Mouse (Mus musculus) lung, postnatal 0 days (tissue): ENCODE data around the gene Oxa1l. TPM values are rescaled to one million over a fixed set of nuclear protein-coding genes. Genes with fewer than 3 reads are reported as not detected.

Source experiments
- ATAC-seq: fragments of 200-750 bp; cut with Nextera tagmentation; 2 replicates; pipeline ENCODE4 v1.8.0; 2017; ENCODE audit warnings: moderate library complexity
- DNase-seq: peaks from one replicate; pipeline ENCODE4 v3.0.0-alpha.2; 2016; ENCODE audit warnings: low spot score
- H3K27ac ChIP-seq: fragments of 300-500 bp; sonication (generic); 2 replicates; pipeline ENCODE4 v1.5.1; 2014; ENCODE audit warnings: antibody characterized with exemption, mild to moderate bottlenecking, low read length, mixed read lengths
- H3K27me3 ChIP-seq: fragments of 300-500 bp; sonication (generic); replicated peaks from 2 replicates; pipeline ENCODE4 v1.6.1; 2014; ENCODE audit warnings: low read length, mixed read lengths; ENCODE audit not compliant: insufficient read depth
- H3K36me3 ChIP-seq: fragments of 300-500 bp; sonication (generic); 2 replicates; pipeline ENCODE4 v1.6.1; 2014; ENCODE audit warnings: low read length, mixed read lengths; ENCODE audit not compliant: insufficient read depth
- H3K4me1 ChIP-seq: fragments of 300-500 bp; sonication (generic); 2 replicates; pipeline ENCODE4 v1.6.1; 2014; ENCODE audit warnings: antibody characterized with exemption, low read depth, low read length, mixed read lengths; ENCODE audit not compliant: insufficient read depth
- H3K4me2 ChIP-seq: fragments of 300-500 bp; sonication (generic); replicated peaks from 2 replicates; pipeline ENCODE4 v1.6.1; 2014; ENCODE audit warnings: low read depth, mild to moderate bottlenecking, low read length, moderate library complexity, mixed read lengths
- H3K4me3 ChIP-seq: fragments of 300-500 bp; sonication (generic); 2 replicates; pipeline ENCODE4 v1.5.1; 2014; ENCODE audit warnings: low read depth, low read length
- H3K9ac ChIP-seq: fragments of 300-500 bp; sonication (generic); replicated peaks from 2 replicates; pipeline ENCODE4 v1.6.1; 2014; ENCODE audit warnings: low read depth, mild to moderate bottlenecking
- H3K9me3 ChIP-seq: fragments of 300-500 bp; sonication (generic); 2 replicates; pipeline ENCODE4 v1.6.1; 2016; ENCODE audit warnings: low read length, mixed read lengths
- CTCF ChIP-seq: IDR thresholded peaks from 2 replicates; pipeline ENCODE4 v1.5.1; 2016; ENCODE audit warnings: antibody characterized with exemption, mild to moderate bottlenecking
- EP300 ChIP-seq: IDR thresholded peaks from 2 replicates; pipeline ENCODE4 v1.6.1; 2016; ENCODE audit warnings: antibody characterized with exemption, mild to moderate bottlenecking, control low read depth
- WGBS: fragments of 180-500 bp; shearing (Covaris S2); extraction: QIAGEN DNeasy Blood & Tissue Kit; methylation state at CpG from one replicate; pipeline ENCODE4 v1.1.7; 2014; 5-methylcytosine and 5-hydroxymethylcytosine counted together
- polyA plus RNA-seq: library from polyadenylated mRNA; unstranded; fragments of >200 nt; fragmentation: Nextera tagmentation; extraction: Ambion mirVana; gene quantifications from 2 replicates; pipeline ENCODE4 v1.2.1, GENCODE M21; 2015

Gene Oxa1l
- polyA plus RNA-seq, 1 experiment from 2014 or later: 35.0 TPM

DNA sequence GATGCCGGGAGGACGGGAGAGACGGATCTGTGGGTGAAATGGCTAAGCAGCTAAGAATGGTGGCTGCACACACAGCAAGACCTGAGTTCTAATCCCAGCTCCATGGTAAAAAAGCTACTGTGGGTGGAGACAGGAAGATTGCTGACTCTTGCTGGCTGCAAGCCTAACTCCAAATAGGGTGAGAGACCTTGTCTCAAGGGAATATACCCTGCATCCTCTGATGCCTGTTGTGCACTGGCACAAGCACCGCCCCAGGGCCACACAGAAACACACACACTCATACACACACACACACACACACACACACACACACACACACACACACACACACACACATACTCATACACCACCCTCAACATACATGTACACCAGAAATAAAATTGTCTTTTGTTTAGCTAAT, 56.2 kb downstream of the Oxa1l start:
- TF ChIP-seq CTCF: no peak
- Histone ChIP-seq H3K27ac (peak overlapping the region; percentile 57), H3K36me3 (no peaks in the 10 kb centered on the region), H3K4me2 (peak overlapping the region; percentile 27; the same call in 1 of the 2 replicates), H3K9me3 (no peaks in the 10 kb centered on the region), H3K27me3 (no peaks in the 10 kb centered on the region), H3K4me1 (peaks cover 18% of the 10 kb centered on the region), H3K9ac (no peak overlapping the region), H3K4me3 (no peak overlapping the region)
- ATAC-seq (no peak), DNase-seq (no peak)
- 92% methylated on average over 4 of the region's 4 CpGs for WGBS

DNA sequence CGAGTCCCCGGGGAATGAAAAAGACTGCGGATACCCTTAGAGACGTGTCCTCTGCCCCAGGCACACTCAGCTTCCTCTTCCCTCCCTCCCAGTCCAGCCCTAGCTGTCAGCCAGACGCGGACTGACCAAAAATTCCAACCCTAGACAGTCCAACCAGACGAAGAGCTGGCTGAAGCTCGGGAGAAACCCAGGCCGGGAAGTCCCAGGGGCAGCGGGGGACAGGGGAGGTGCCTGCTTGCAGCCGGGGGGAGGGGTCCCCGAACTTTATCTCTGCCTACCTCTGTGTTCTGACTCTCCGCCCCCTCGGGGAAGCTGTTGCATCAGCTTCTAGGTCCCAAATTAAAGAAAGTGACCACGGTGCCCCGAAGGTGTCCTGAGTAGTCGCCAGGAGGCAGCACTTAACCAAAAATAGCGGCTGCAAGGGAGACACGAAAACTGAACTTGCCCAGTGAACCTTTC, 57.0 kb downstream of the Oxa1l start, which contains the start of gene Slc7a7:
Gene Slc7a7 (minus strand): TSS at position 158 of the 459 bp plus-strand sequence.
- peak within 1 kb of the TSS; percentile 57 for H3K27ac ChIP-seq
- ATAC-seq (no peak), DNase-seq (peak; percentile 56)
- peaks cover 18% of the 10 kb centered on the region for H3K4me1 ChIP-seq
- H3K27me3 ChIP-seq: no peaks in the 10 kb centered on the region
- TF ChIP-seq EP300: no peak
- peak; percentile 65 for TF ChIP-seq CTCF
- H3K9ac ChIP-seq: no peak within 1 kb of the TSS
- WGBS: 14% methylated on average over 19 of the region's 19 CpGs
- no peaks in the 10 kb centered on the region for H3K9me3 ChIP-seq
- peak within 1 kb of the TSS; percentile 4; the same call in 1 of the 2 replicates for H3K4me3 ChIP-seq
- peak within 1 kb of the TSS; percentile 27 for H3K4me2 ChIP-seq
- H3K36me3 ChIP-seq: no peaks in the 10 kb centered on the region

Other genes with a start within 250 kb of the Oxa1l start
- gene Dad1, start 106.7 kb upstream of the Oxa1l start, polyA plus RNA-seq: 420 and 466 TPM in 2 replicates
- 77.8 and 81.2 TPM in 2 replicates for gene Abhd4, start 106.6 kb upstream of the Oxa1l start, polyA plus RNA-seq
- gene Olfr49, start 75.9 kb upstream of the Oxa1l start, polyA plus RNA-seq: 0.04 TPM in 2 replicates
- 20.7 and 24.3 TPM in 2 replicates for gene Slc7a7, start 56.9 kb downstream of the Oxa1l start, polyA plus RNA-seq
- gene Mrpl52, start 66.1 kb downstream of the Oxa1l start, polyA plus RNA-seq: 251 and 266 TPM in 2 replicates
- gene Mmp14, start 70.8 kb downstream of the Oxa1l start, polyA plus RNA-seq: 150 and 155 TPM in 2 replicates
- 92.5 and 96.5 TPM in 2 replicates for gene Lrp10, start 103.3 kb downstream of the Oxa1l start, polyA plus RNA-seq
- gene Rem2, start 115.3 kb downstream of the Oxa1l start, polyA plus RNA-seq: 11.9 and 16.0 TPM in 2 replicates
- gene Prmt5, start 156.7 kb downstream of the Oxa1l start, polyA plus RNA-seq: 21.2 and 24.3 TPM in 2 replicates
- 22.1 and 24.2 TPM in 2 replicates for gene Haus4, start 193.8 kb downstream of the Oxa1l start, polyA plus RNA-seq
- gene Ajuba, start 216.7 kb downstream of the Oxa1l start, polyA plus RNA-seq: 40.0 and 46.4 TPM in 2 replicates
- 3.8 and 6.2 TPM in 2 replicates for gene 4931414P19Rik, start 245.2 kb downstream of the Oxa1l start, polyA plus RNA-seq